Mouse (Mus musculus): ENCODE measurements around the gene Phrf1.

DNA sequence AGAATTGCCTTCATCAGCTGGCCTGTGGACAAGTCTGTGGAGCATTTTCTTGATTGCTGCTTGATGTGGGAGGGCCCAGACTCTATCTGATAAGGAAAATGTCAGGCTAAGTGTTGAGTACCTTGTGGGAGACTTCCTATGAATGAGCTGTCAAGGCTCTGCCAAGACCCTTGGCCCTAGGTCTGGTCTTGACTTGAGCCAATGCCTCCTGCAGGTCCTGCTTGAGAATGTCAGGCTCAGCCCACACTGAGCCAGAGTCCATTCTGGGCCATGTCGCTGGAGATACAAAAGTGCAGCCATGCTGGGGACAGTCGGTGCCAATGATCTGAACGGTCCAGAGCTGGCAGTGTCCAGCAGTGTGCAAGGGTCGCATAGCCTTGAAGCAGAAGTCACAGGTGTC is 54.2 kb downstream of the Phrf1 start:
- TF ChIP-seq CTCF (IDR thresholded peaks at IDR 0.05; ENCODE audit: low read depth, low read length) (no peak), EP300 (IDR thresholded peaks at IDR 0.05; ENCODE audit: insufficient read depth, low read depth, low read length) (no peak), POLR2A (IDR thresholded peaks at IDR 0.05; ENCODE audit: insufficient read depth, low read length) (no peak)
